Mouse (Mus musculus): ENCODE results near the gene Sim2.

DNA sequence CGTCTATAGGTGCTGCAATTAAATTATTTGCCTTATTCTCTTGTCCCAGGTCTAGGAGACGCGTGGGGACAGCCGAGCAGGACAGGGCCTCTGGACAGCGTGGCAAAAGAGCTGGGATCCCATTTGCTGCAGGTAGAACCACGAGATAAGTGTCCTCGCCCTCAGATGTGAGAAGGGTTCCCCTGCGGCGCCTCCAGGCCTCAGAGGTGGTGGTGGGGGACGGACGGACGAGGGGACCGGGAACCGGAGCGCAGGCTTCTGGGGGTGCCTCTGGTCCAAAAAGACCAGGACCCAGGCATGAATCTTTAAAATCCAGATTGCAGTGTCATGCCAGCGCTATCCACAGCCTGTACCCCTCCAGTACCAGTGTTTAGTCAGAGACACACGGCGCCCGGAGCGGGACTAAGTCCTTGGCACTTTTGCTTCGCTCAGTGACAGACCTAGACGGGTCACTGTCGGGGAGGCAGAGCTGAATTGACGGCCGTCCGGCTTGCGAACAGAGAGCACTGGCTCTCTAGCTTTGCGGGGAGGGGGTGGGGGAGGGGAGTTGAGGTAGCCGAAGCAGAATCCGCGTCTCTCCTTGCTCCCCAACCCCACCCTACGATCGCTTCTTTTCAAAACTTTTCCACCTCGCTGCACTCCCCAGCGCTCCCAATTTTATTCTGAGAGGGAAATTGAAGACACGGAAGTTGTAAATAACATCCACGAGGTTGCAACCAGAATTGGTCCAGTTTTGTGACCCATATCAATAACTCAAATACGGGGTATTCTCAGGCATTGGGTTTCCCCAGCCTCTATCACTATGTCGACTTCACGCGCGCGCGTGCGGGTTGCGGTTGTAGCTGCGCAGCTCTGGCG is 9.7 kb downstream of the Sim2 start:
- TF ChIP-seq CTCF (IDR thresholded peaks at IDR 0.05; ENCODE audit: borderline replicate concordance, insufficient read depth, low read depth, low read length) (no peak), POLR2A (IDR thresholded peaks at IDR 0.05; ENCODE audit: borderline replicate concordance, insufficient read depth, low read length) (no peak)
